Mouse (Mus musculus) CH12.LX (cell line): Measurements from ENCODE around the gene Gm21885. TPM values are rescaled to one million over a fixed set of nuclear protein-coding genes. Genes with fewer than 3 reads are reported as not detected.

Source experiments
- DNase-seq: peaks from one replicate; pipeline ENCODE4 v3.0.0-alpha.2; 2013; ENCODE audit errors: extremely low read depth
- H3K27ac ChIP-seq: 2 replicates; pipeline ENCODE4 v1.5.1; 2012; ENCODE audit warnings: low read depth, mild to moderate bottlenecking, control low read depth, moderate library complexity; ENCODE audit not compliant: insufficient read depth
- H3K27me3 ChIP-seq: replicated peaks from 2 replicates; pipeline ENCODE3; 2012; ENCODE audit warnings: inconsistent platforms
- H3K36me3 ChIP-seq, 2 experiments: replicated peaks in 1 of 2; 2 replicates each; pipeline versions ENCODE3 to v1.6.1; 2012; ENCODE audit warnings: inconsistent platforms in 1 of 2, low read length in 1 of 2, mild to moderate bottlenecking in 1 of 2, mixed read lengths in 1 of 2, moderate library complexity in 1 of 2; ENCODE audit not compliant: control insufficient read depth in 1 of 2, insufficient read depth in 1 of 2
- H3K4me1 ChIP-seq, 2 experiments: 2 replicates each; pipeline ENCODE4 v1.6.1; 2012; ENCODE audit warnings: inconsistent platforms in 1 of 2, moderate library complexity in 1 of 2; ENCODE audit not compliant: insufficient read depth in 2 of 2, control insufficient read depth in 1 of 2
- H3K4me2 ChIP-seq: 2 replicates; pipeline ENCODE4 v1.6.1; 2012; ENCODE audit warnings: low read depth, mild to moderate bottlenecking, control low read depth; ENCODE audit not compliant: poor library complexity, insufficient read depth, severe bottlenecking
- H3K4me3 ChIP-seq, 3 experiments: fragments of 150-350 bp in 1 of 3; sonication (generic) in 1 of 3; replicated peaks in 1 of 3; 2 replicates each; pipeline versions ENCODE3 to v1.5.1; 2011 to 2012; ENCODE audit warnings: low read depth in 2 of 3, low read length in 2 of 3, mild to moderate bottlenecking in 2 of 3, moderate library complexity in 2 of 3, control low read depth in 1 of 3, improper control_type of control experiment in 1 of 3, inconsistent platforms in 1 of 3, mixed read lengths in 1 of 3; ENCODE audit not compliant: poor library complexity in 1 of 3
- H3K79me2 ChIP-seq: replicated peaks from 2 replicates; pipeline ENCODE4 v1.6.1; 2012; ENCODE audit warnings: mild to moderate bottlenecking, moderate library complexity; ENCODE audit not compliant: control insufficient read depth, poor library complexity, insufficient read depth, severe bottlenecking; ENCODE audit errors: extremely low read depth
- H3K9ac ChIP-seq: 2 replicates; pipeline ENCODE4 v1.6.1; 2012; ENCODE audit warnings: low read depth, mild to moderate bottlenecking, control low read depth, moderate library complexity; ENCODE audit not compliant: insufficient read depth
- H3K9me3 ChIP-seq: replicated peaks from 2 replicates; pipeline ENCODE3; 2012; ENCODE audit warnings: low read length, inconsistent platforms, mixed read lengths
- BHLHE40 ChIP-seq: IDR thresholded peaks from 2 replicates; pipeline ENCODE4 v1.6.1; 2011; ENCODE audit warnings: mild to moderate bottlenecking, low read depth, low read length, improper control_type of control experiment
- CTCF ChIP-seq, 2 experiments: IDR thresholded peaks in 1 of 2; conservative IDR thresholded peaks in 1 of 2; 2 replicates each; pipeline ENCODE4 v1.5.1; 2011 to 2012; ENCODE audit warnings: low read depth in 2 of 2, low read length in 2 of 2, improper control_type of control experiment in 1 of 2, inconsistent platforms in 1 of 2, mild to moderate bottlenecking in 1 of 2, moderate library complexity in 1 of 2
- E2F4 ChIP-seq: IDR thresholded peaks from 2 replicates; pipeline ENCODE4 v1.6.1; 2011; ENCODE audit warnings: low read depth, low read length, improper control_type of control experiment; ENCODE audit not compliant: insufficient replicate concordance
- ELF1 ChIP-seq: IDR thresholded peaks from 2 replicates; pipeline ENCODE4 v1.6.1; 2014; ENCODE audit warnings: low read depth, mild to moderate bottlenecking, inconsistent platforms, low read length, improper control_type of control experiment
- ETS1 ChIP-seq: conservative IDR thresholded peaks from 2 replicates; pipeline ENCODE4 v1.6.1; 2012; ENCODE audit warnings: low read depth, mild to moderate bottlenecking, inconsistent platforms, low read length, improper control_type of control experiment, moderate library complexity
- GABPA ChIP-seq: IDR thresholded peaks from 2 replicates; pipeline ENCODE4 v1.6.1; 2012; ENCODE audit warnings: low read depth, low read length, improper control_type of control experiment, inconsistent platforms; ENCODE audit not compliant: insufficient replicate concordance
- HCFC1 ChIP-seq: IDR thresholded peaks from 2 replicates; pipeline ENCODE4 v1.6.1; 2012; ENCODE audit warnings: low read depth, mild to moderate bottlenecking, inconsistent platforms, low read length, improper control_type of control experiment
- IRF4 ChIP-seq: IDR thresholded peaks from 2 replicates; pipeline ENCODE4 v1.6.1; 2014; ENCODE audit warnings: low read depth, mild to moderate bottlenecking, inconsistent platforms, low read length, improper control_type of control experiment
- JUN ChIP-seq: IDR thresholded peaks from 2 replicates; pipeline ENCODE4 v1.6.1; 2011; ENCODE audit warnings: low read depth, mild to moderate bottlenecking, low read length, improper control_type of control experiment, moderate library complexity; ENCODE audit not compliant: insufficient read depth
- KAT2A ChIP-seq: IDR thresholded peaks from 2 replicates; pipeline ENCODE4 v1.6.1; 2012; ENCODE audit warnings: low read length, improper control_type of control experiment, inconsistent platforms; ENCODE audit not compliant: insufficient replicate concordance
- MAX ChIP-seq: IDR thresholded peaks from 2 replicates; pipeline ENCODE4 v1.6.1; 2011; ENCODE audit warnings: low read length, improper control_type of control experiment
- MAZ ChIP-seq: IDR thresholded peaks from 2 replicates; pipeline ENCODE4 v1.6.1; 2012; ENCODE audit warnings: low read depth, mild to moderate bottlenecking, inconsistent platforms, low read length, improper control_type of control experiment, moderate library complexity
- MEF2A ChIP-seq: IDR thresholded peaks from 2 replicates; pipeline ENCODE4 v1.6.1; 2014; ENCODE audit warnings: low read depth, mild to moderate bottlenecking, inconsistent platforms, low read length, improper control_type of control experiment, borderline replicate concordance
- MXI1 ChIP-seq: IDR thresholded peaks from 2 replicates; pipeline ENCODE4 v1.6.1; 2011; ENCODE audit warnings: mild to moderate bottlenecking, low read depth, low read length, improper control_type of control experiment
- MYC ChIP-seq: IDR thresholded peaks from 2 replicates; pipeline ENCODE4 v1.6.1; 2011; ENCODE audit warnings: low read depth, mild to moderate bottlenecking, improper control_type of control experiment, low read length
- NRF1 ChIP-seq: IDR thresholded peaks from 2 replicates; pipeline ENCODE4 v1.6.1; 2014; ENCODE audit warnings: low read depth, mild to moderate bottlenecking, inconsistent platforms, low read length, improper control_type of control experiment, moderate library complexity
- PAX5 ChIP-seq: IDR thresholded peaks from 2 replicates; pipeline ENCODE4 v1.6.1; 2012; ENCODE audit warnings: low read length, inconsistent platforms, mixed read lengths
- POLR2AphosphoS2 ChIP-seq: IDR thresholded peaks from 2 replicates; pipeline ENCODE4 v1.6.1; 2011; ENCODE audit warnings: low read depth, low read length, improper control_type of control experiment
- RAD21 ChIP-seq: IDR thresholded peaks from 2 replicates; pipeline ENCODE4 v1.6.1; 2011; ENCODE audit warnings: low read depth, mild to moderate bottlenecking, low read length, improper control_type of control experiment, moderate library complexity
- SIN3A ChIP-seq: IDR thresholded peaks from 2 replicates; pipeline ENCODE4 v1.6.1; 2012; ENCODE audit warnings: low read length, improper control_type of control experiment, inconsistent platforms
- SMC3 ChIP-seq: IDR thresholded peaks from 2 replicates; pipeline ENCODE4 v1.6.1; 2011; ENCODE audit warnings: low read depth, low read length, improper control_type of control experiment
- TBP ChIP-seq: conservative IDR thresholded peaks from 2 replicates; pipeline ENCODE4 v1.6.1; 2011; ENCODE audit warnings: low read depth, low read length, improper control_type of control experiment
- TCF12 ChIP-seq: IDR thresholded peaks from 2 replicates; pipeline ENCODE4 v1.6.1; 2014; ENCODE audit warnings: low read depth, mild to moderate bottlenecking, inconsistent platforms, low read length, improper control_type of control experiment
- USF1 ChIP-seq: IDR thresholded peaks from 2 replicates; pipeline ENCODE4 v1.6.1; 2014; ENCODE audit warnings: low read depth, mild to moderate bottlenecking, inconsistent platforms, low read length, improper control_type of control experiment
- USF2 ChIP-seq: conservative IDR thresholded peaks from 2 replicates; pipeline ENCODE4 v1.6.1; 2011; ENCODE audit warnings: low read depth, low read length, improper control_type of control experiment
- ZC3H11A ChIP-seq: IDR thresholded peaks from 2 replicates; pipeline ENCODE4 v1.6.1; 2012; ENCODE audit warnings: low read depth, mild to moderate bottlenecking, inconsistent platforms, low read length, improper control_type of control experiment
- dilution Hi-C: fragments of 300-500 bp; cut with MboI; formaldehyde crosslinking; loops from 2 replicates; pipeline ENCODE4 v1.14.3; 2020; ENCODE audit warnings: low sequenced_read_pairs; ENCODE audit not compliant: extremely low pct_unique_long_range_greater_than_20kb, extremely low pct_ligation_motif_present
- in situ Hi-C: fragments of 300-500 bp; cut with MboI; formaldehyde crosslinking; loops from 3 replicates; pipeline ENCODE4 v1.14.3; 2019; ENCODE audit warnings: low sequenced_read_pairs, low pct_ligation_motif_present, low pct_unique_long_range_greater_than_20kb, mixed read lengths
- polyA plus RNA-seq: library from polyadenylated mRNA; unstranded; fragments of >175 nt; gene quantifications from 2 replicates; pipeline ENCODE4 v1.2.1, GENCODE M21; 2012; ENCODE audit warnings: low read depth; ENCODE audit not compliant: insufficient read length
- total RNA-seq, 2 experiments: library from RNA; depleted of rRNA; stranded (reverse); fragments of 300-350 nt in 1 of 2; fragments of >200 nt in 1 of 2; gene quantifications; 2 replicates each; pipeline ENCODE4 v1.2.3; 2012 to 2014

Gm21885 gene
- total and polyA plus RNA-seq, 3 experiments, result 0.21 to 0.30 TPM; not detected in 1

GRCm38 (mm10) chr11:94236074-94236473, 45.6 kb upstream of the Gm21885 start:
- no peaks in the 10 kb centered on the region for H3K36me3 ChIP-seq
- peak; percentile 38; the same call in 1 of the 2 replicates for TF ChIP-seq MEF2A
- TF ChIP-seq MYC, result 0 out of 2 replicates have a peak, but pooled peaks have one; percentile 24
- peak; percentile 15; the same call in 1 of the 2 replicates for TF ChIP-seq TCF12
- peak; percentile 96 for TF ChIP-seq MAZ
- TF ChIP-seq ZC3H11A, result peak; percentile 91
- TF ChIP-seq TBP, result no peak
- peak; percentile 70 for TF ChIP-seq NRF1
- no peak for TF ChIP-seq ETS1
- peak; percentile 68 to 99 for TF ChIP-seq CTCF (conservative IDR thresholded peaks at IDR 0.05 in 1 of 2, IDR thresholded peaks at IDR 0.05 in 1 of 2; ENCODE audit: low read depth in 2 of 2, low read length in 2 of 2)
- TF ChIP-seq HCFC1, result no peak
- peak; percentile 97 for TF ChIP-seq SMC3
- TF ChIP-seq MAX, result no peak
- peak; percentile 23; the same call in 1 of the 2 replicates for TF ChIP-seq ELF1
- peak; percentile 99 for TF ChIP-seq RAD21
- TF ChIP-seq IRF4, result peak; percentile 59; the same call in 1 of the 2 replicates
- peak; percentile 95 for DNase-seq
- no peaks in the 10 kb centered on the region for H3K79me2 ChIP-seq
- no peak overlapping the region for H3K27ac ChIP-seq
- H3K9me3 ChIP-seq, result no peaks in the 10 kb centered on the region
- H3K4me1 ChIP-seq, result peaks cover 9 to 10% of the 10 kb centered on the region in 2 experiments; a peak in 3 of 4 replicates
- no peak overlapping the region for H3K4me2 ChIP-seq
- H3K27me3 ChIP-seq, result peaks cover 2% of the 10 kb centered on the region
- no peak overlapping the region for H3K4me3 ChIP-seq
- dilution Hi-C loops (no loop called here), in situ Hi-C loops (loop anchor here (5.0 kb wide), 1 partner anchor 36 kb away; no protein-coding TSS in a partner anchor)
- H3K9ac ChIP-seq, result no peak overlapping the region

GRCm38 (mm10) chr11:94238786-94239185, 42.9 kb upstream of the Gm21885 start:
- Histone ChIP-seq H3K9me3 (no peaks in the 10 kb centered on the region), H3K27me3 (no peaks in the 10 kb centered on the region), H3K27ac (no peak overlapping the region), H3K4me3 (no peak overlapping the region), H3K4me1 (peaks cover 9 to 10% of the 10 kb centered on the region in 2 experiments), H3K4me2 (no peak overlapping the region), H3K9ac (no peak overlapping the region), H3K79me2 (no peaks in the 10 kb centered on the region), H3K36me3 (no peaks in the 10 kb centered on the region)
- no peak for DNase-seq
- in situ Hi-C loops (loop anchor here (5.0 kb wide), 1 partner anchor 34 kb away; no protein-coding TSS in a partner anchor), dilution Hi-C loops (no loop called here)
- TF ChIP-seq MYC (no peak), SIN3A (no peak), TCF12 (no peak), BHLHE40 (no peak), MXI1 (no peak), JUN (no peak), PAX5 (no peak), RAD21 (no peak), HCFC1 (no peak), MAX (no peak), SMC3 (no peak), E2F4 (no peak), KAT2A (no peak), USF1 (no peak), USF2 (no peak), NRF1 (no peak), POLR2AphosphoS2 (no peak), GABPA (no peak)
